Mouse (Mus musculus) midbrain, embryonic 10.5 days (tissue): ENCODE data around the gene Ankrd65. TPM values are rescaled to one million over a fixed set of nuclear protein-coding genes. Genes with fewer than 3 reads are reported as not detected.

ENCODE experiments used
- DNase-seq: peaks from one replicate; pipeline ENCODE4 v3.0.0-alpha.2; 2017; ENCODE audit warnings: low spot score
- H3K27ac ChIP-seq: fragments of 300-500 bp; sonication (generic); replicated peaks from 2 replicates; pipeline ENCODE4 v1.5.1; 2016; ENCODE audit warnings: mild to moderate bottlenecking
- H3K27me3 ChIP-seq: fragments of 300-500 bp; sonication (generic); 2 replicates; pipeline ENCODE4 v1.6.1; 2016; ENCODE audit warnings: low read depth, mild to moderate bottlenecking; ENCODE audit not compliant: poor library complexity, severe bottlenecking
- H3K36me3 ChIP-seq: fragments of 300-500 bp; sonication (generic); 2 replicates; pipeline ENCODE4 v1.6.1; 2016; ENCODE audit warnings: mild to moderate bottlenecking, moderate library complexity
- H3K4me1 ChIP-seq: fragments of 300-500 bp; sonication (generic); 2 replicates; pipeline ENCODE4 v1.6.1; 2016
- H3K4me3 ChIP-seq: fragments of 300-500 bp; sonication (generic); 2 replicates; pipeline ENCODE4 v1.5.1; 2016; ENCODE audit warnings: mild to moderate bottlenecking, moderate library complexity
- H3K9me3 ChIP-seq: fragments of 300-500 bp; sonication (generic); replicated peaks from 2 replicates; pipeline ENCODE4 v1.6.1; 2016; ENCODE audit warnings: mild to moderate bottlenecking
- WGBS: fragments of 180-500 bp; shearing (Covaris S2); methylation state at CpG from one replicate; pipeline ENCODE4 v1.1.7; 2016; 5-methylcytosine and 5-hydroxymethylcytosine counted together
- polyA plus RNA-seq: library from polyadenylated mRNA; unstranded; fragments of >200 nt; fragmentation: Nextera tagmentation; extraction: Ambion mirVana; gene quantifications from 2 replicates; pipeline ENCODE4 v1.2.1, GENCODE M21; 2016

Ankrd65 gene
- polyA plus RNA-seq, 1 experiment from 2014 or later, result not detected

GRCm38 (mm10) chr4:155802741-155803339 lies 12.6 kb downstream of the Ankrd65 start, which contains the start of gene Mrpl20:
TSS of gene Mrpl20 (plus strand) at chr4:155802878.
- Histone ChIP-seq H3K36me3 (peaks cover 29% of the 10 kb centered on the region), H3K4me1 (peaks cover 22% of the 10 kb centered on the region), H3K9me3 (no peaks in the 10 kb centered on the region), H3K4me3 (peak within 1 kb of the TSS; percentile 94), H3K27me3 (no peaks in the 10 kb centered on the region), H3K27ac (peak within 1 kb of the TSS; percentile 89)
- no peak for DNase-seq
- 7% methylated on average over 12 of the region's 12 CpGs for WGBS

GRCm38 (mm10) chr4:155803340-155804041 lies 13.3 kb downstream of the Ankrd65 start:
- WGBS, result under 1% methylated on average over 58 of the region's 58 CpGs
- H3K27ac ChIP-seq, result peak overlapping the region; percentile 89

GRCm38 (mm10) chr4:155807841-155808240 lies 17.6 kb downstream of the Ankrd65 start:
- Histone ChIP-seq H3K36me3 (peaks cover 65% of the 10 kb centered on the region), H3K4me1 (peaks cover 30% of the 10 kb centered on the region), H3K4me3 (no peak overlapping the region), H3K27me3 (no peaks in the 10 kb centered on the region), H3K27ac (no peak overlapping the region), H3K9me3 (no peaks in the 10 kb centered on the region)
- no peak for DNase-seq
- 91% methylated on average over 3 of the region's 3 CpGs for WGBS

More at GRCm38 (mm10) chr4:155803340-155804041, 13.3 kb downstream of the Ankrd65 start:
- Histone ChIP-seq H3K9me3 (no peaks in the 10 kb centered on the region), H3K27me3 (no peaks in the 10 kb centered on the region), H3K4me1 (peaks cover 22% of the 10 kb centered on the region), H3K4me3 (peak overlapping the region; percentile 94), H3K36me3 (peaks cover 35% of the 10 kb centered on the region)
- DNase-seq, result peak; percentile 96

- peak within 1 kb of the TSS; percentile 98 for H3K27ac ChIP-seq
- peak; percentile 97 for DNase-seq
- no peaks in the 10 kb centered on the region for H3K9me3 ChIP-seq
- no peaks in the 10 kb centered on the region for H3K27me3 ChIP-seq
- WGBS, result under 1% methylated on average over 60 of the region's 60 CpGs
- peaks cover 24% of the 10 kb centered on the region for H3K4me1 ChIP-seq
- peak within 1 kb of the TSS; percentile 98 for H3K4me3 ChIP-seq
- peaks cover 83% of the 10 kb centered on the region for H3K36me3 ChIP-seq
Observed at GRCm38 (mm10) chr4:155811929-155812664, 21.9 kb downstream of the Ankrd65 start, which contains the start of gene Ccnl2. TSS of gene Ccnl2 (plus strand) at chr4:155812489.

- peaks cover 83% of the 10 kb centered on the region for H3K36me3 ChIP-seq
- H3K27ac ChIP-seq, result peak overlapping the region; percentile 98
- no peaks in the 10 kb centered on the region for H3K9me3 ChIP-seq
- peaks cover 24% of the 10 kb centered on the region for H3K4me1 ChIP-seq
- peak overlapping the region; percentile 98 for H3K4me3 ChIP-seq
- H3K27me3 ChIP-seq, result no peaks in the 10 kb centered on the region
- DNase-seq, result no peak
- under 1% methylated on average over 46 of the region's 49 CpGs for WGBS
Observed at GRCm38 (mm10) chr4:155812665-155813181, 22.5 kb downstream of the Ankrd65 start.

GRCm38 (mm10) chr4:155817533-155817932 lies 27.3 kb downstream of the Ankrd65 start:
- Histone ChIP-seq H3K27ac (no peak overlapping the region), H3K4me3 (no peak overlapping the region), H3K27me3 (no peaks in the 10 kb centered on the region), H3K36me3 (peaks cover 94% of the 10 kb centered on the region), H3K4me1 (peaks cover 13% of the 10 kb centered on the region), H3K9me3 (no peaks in the 10 kb centered on the region)
- DNase-seq, result no peak
- WGBS, result 88% methylated on average over 4 of the region's 4 CpGs

GRCm38 (mm10) chr4:155821025-155821424 lies 30.8 kb downstream of the Ankrd65 start:
- no peak for DNase-seq
- Histone ChIP-seq H3K36me3 (peaks cover 100% of the 10 kb centered on the region), H3K4me3 (no peak overlapping the region), H3K9me3 (no peaks in the 10 kb centered on the region), H3K4me1 (no peaks in the 10 kb centered on the region), H3K27me3 (no peaks in the 10 kb centered on the region), H3K27ac (no peak overlapping the region)
- WGBS, result 86% methylated on average over 7 of the region's 7 CpGs

- H3K36me3 ChIP-seq, result peaks cover 100% of the 10 kb centered on the region
- no peaks in the 10 kb centered on the region for H3K27me3 ChIP-seq
- no peak for DNase-seq
- no peak overlapping the region for H3K27ac ChIP-seq
- no peaks in the 10 kb centered on the region for H3K9me3 ChIP-seq
- no peak overlapping the region for H3K4me3 ChIP-seq
- WGBS, result 95% methylated on average over 16 of the region's 16 CpGs
- no peaks in the 10 kb centered on the region for H3K4me1 ChIP-seq
Observed at GRCm38 (mm10) chr4:155823443-155823842, 33.2 kb downstream of the Ankrd65 start.

- Histone ChIP-seq H3K4me3 (no peak overlapping the region), H3K4me1 (peaks cover 27% of the 10 kb centered on the region), H3K9me3 (no peaks in the 10 kb centered on the region), H3K36me3 (peaks cover 60% of the 10 kb centered on the region), H3K27ac (no peak overlapping the region), H3K27me3 (no peaks in the 10 kb centered on the region)
- WGBS, result 92% methylated on average over 4 of the region's 4 CpGs
- no peak for DNase-seq
Observed at GRCm38 (mm10) chr4:155829866-155830265, 39.6 kb downstream of the Ankrd65 start.

GRCm38 (mm10) chr4:155830596-155830995 lies 40.4 kb downstream of the Ankrd65 start:
- H3K9me3 ChIP-seq, result no peaks in the 10 kb centered on the region
- H3K27ac ChIP-seq, result peak overlapping the region; percentile 63
- peak overlapping the region; percentile 70 for H3K4me3 ChIP-seq
- DNase-seq, result no peak
- 57% methylated on average over 8 of the region's 8 CpGs for WGBS
- peaks cover 27% of the 10 kb centered on the region for H3K4me1 ChIP-seq
- H3K27me3 ChIP-seq, result no peaks in the 10 kb centered on the region
- peaks cover 58% of the 10 kb centered on the region for H3K36me3 ChIP-seq

- Histone ChIP-seq H3K4me1 (peaks cover 27% of the 10 kb centered on the region), H3K27me3 (no peaks in the 10 kb centered on the region), H3K9me3 (no peaks in the 10 kb centered on the region), H3K36me3 (peaks cover 51% of the 10 kb centered on the region), H3K27ac (peak within 1 kb of the TSS; percentile 88), H3K4me3 (peak within 1 kb of the TSS; percentile 70)
- DNase-seq, result peak; percentile 96
- under 1% methylated on average over 49 of the region's 49 CpGs for WGBS
Observed at GRCm38 (mm10) chr4:155831205-155831766, 41.0 kb downstream of the Ankrd65 start, which contains the start of gene Aurkaip1. TSS of gene Aurkaip1 (plus strand) at chr4:155831272.

- WGBS, result 2% methylated on average over 25 of the region's 25 CpGs
- Histone ChIP-seq H3K9me3 (no peaks in the 10 kb centered on the region), H3K4me1 (peaks cover 27% of the 10 kb centered on the region), H3K27me3 (no peaks in the 10 kb centered on the region), H3K36me3 (peaks cover 46% of the 10 kb centered on the region), H3K27ac (peak overlapping the region; percentile 88), H3K4me3 (peak overlapping the region; percentile 70)
- no peak for DNase-seq
Observed at GRCm38 (mm10) chr4:155831831-155832230, 41.6 kb downstream of the Ankrd65 start.
